Mouse (Mus musculus): ENCODE measurements around the gene Fam126a. TPM values are rescaled to one million over a fixed set of nuclear protein-coding genes. Genes with fewer than 3 reads are reported as not detected.

Fam126a gene
- total RNA-seq, 1 experiment = 10.7 TPM

DNA sequence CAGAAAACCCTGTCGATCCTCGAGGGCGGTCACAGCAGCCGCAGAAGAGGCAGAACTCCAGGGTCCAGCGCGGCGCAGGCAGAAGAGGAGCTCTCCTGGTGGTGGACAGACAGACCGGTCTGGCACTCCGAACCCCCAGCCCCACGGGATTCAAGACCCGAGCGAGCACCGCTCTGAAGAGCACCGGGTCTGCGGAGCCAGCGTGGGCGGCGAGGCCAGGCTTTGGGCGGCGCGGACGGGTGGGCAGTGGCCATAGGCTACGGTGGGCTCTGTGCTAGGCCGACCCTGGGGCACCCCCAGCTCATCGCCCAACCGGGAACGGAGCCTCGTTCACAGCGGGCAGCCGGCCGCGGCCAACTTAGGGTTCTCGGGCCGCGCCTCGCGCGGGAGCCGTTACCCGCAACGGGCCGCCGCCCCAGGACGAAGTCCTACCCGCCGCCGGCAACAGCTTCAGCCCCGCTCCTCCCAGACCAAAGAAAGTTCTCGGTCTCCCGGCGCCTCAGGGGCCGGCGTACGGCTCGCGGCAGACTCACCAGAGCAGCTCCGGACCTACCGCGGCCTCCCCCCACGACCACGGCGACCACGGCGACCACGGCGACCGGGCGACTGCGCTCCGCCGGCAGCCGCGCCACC is 428 bp downstream of the Fam126a start:
- in situ Hi-C loops (cut with MboI; ENCODE audit: low sequenced_read_pairs in 2 of 2, unreplicated experiment in 2 of 2) = no loop called here
- Histone ChIP-seq H3K27ac (ENCODE audit: insufficient read depth, low read depth, low read length, poor library complexity, severe bottlenecking) (no peak overlapping the region), H3K4me1 (ENCODE audit: control insufficient read depth in 2 of 2, insufficient read depth in 2 of 2, low read length in 2 of 2, poor library complexity in 1 of 2) (peaks cover 0 to 2% of the 10 kb centered on the region in 2 experiments; a peak in 1 of 4 replicates), H3K36me3 (ENCODE audit: control insufficient read depth, insufficient read depth, low read length, poor library complexity, severe bottlenecking) (no peaks in the 10 kb centered on the region), H3K4me3 (ENCODE audit: insufficient read depth in 1 of 2, low read depth in 1 of 2, low read length in 2 of 2, poor library complexity in 1 of 2, severe bottlenecking in 1 of 2) (peak overlapping the region; percentile 86 to 91), H3K9ac (ENCODE audit: insufficient read depth, low read depth, low read length, poor library complexity, severe bottlenecking) (peak overlapping the region; percentile 84), H3K9me3 (ENCODE audit: control insufficient read depth, insufficient read depth, low read depth, low read length) (no peaks in the 10 kb centered on the region)
- DNase-seq (ENCODE audit: low read depth, low spot score) = peak; percentile 15
- TF ChIP-seq MAFK (IDR thresholded peaks at IDR 0.05; ENCODE audit: insufficient read depth, low read depth, low read length) = no peak
- no peak for TF ChIP-seq CHD2 (IDR thresholded peaks at IDR 0.05; ENCODE audit: low read depth, low read length)
- TF ChIP-seq ZC3H11A (IDR thresholded peaks at IDR 0.05; ENCODE audit: borderline replicate concordance, low read depth, low read length) = no peak
- no peak for TF ChIP-seq ZNF384 (IDR thresholded peaks at IDR 0.05; ENCODE audit: low read depth, low read length)
- TF ChIP-seq HCFC1 (IDR thresholded peaks at IDR 0.05; ENCODE audit: borderline replicate concordance, insufficient read depth, low read length) = no peak

DNA sequence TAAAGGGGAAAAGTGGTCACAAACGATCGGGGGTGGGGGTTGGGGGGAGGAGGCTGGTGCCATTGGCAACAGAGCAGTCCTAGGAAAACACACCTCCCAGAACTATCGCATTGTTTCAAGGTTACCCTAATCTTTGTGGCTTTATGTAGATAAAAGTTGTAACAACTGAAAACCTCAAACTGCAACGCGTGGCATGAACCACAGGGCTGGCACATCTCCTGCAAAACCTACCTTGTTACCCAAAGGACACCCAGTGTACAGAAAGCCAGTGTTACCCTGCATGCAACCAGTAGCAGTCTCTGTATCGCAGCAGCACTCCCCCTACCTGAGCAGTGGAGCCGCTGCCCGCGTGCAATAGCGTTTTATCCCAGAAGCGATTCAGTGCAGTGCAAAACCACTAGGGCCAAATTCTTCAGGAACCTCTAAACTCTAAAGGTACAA is 1.1 kb downstream of the Fam126a start:
- no peaks in the 10 kb centered on the region for H3K36me3 ChIP-seq (ENCODE audit: control insufficient read depth, insufficient read depth, low read length, poor library complexity, severe bottlenecking)
- TF ChIP-seq HCFC1 (IDR thresholded peaks at IDR 0.05; ENCODE audit: borderline replicate concordance, insufficient read depth, low read length) = no peak
- TF ChIP-seq ZNF384 (IDR thresholded peaks at IDR 0.05; ENCODE audit: low read depth, low read length) = no peak
- H3K9ac ChIP-seq (ENCODE audit: insufficient read depth, low read depth, low read length, poor library complexity, severe bottlenecking) = no peak overlapping the region
- peaks cover 0 to 2% of the 10 kb centered on the region in 2 experiments; a peak in 1 of 4 replicates for H3K4me1 ChIP-seq (ENCODE audit: control insufficient read depth in 2 of 2, insufficient read depth in 2 of 2, low read length in 2 of 2, poor library complexity in 1 of 2)
- in situ Hi-C loops (cut with MboI; ENCODE audit: low sequenced_read_pairs in 2 of 2, unreplicated experiment in 2 of 2) = no loop called here
- peak overlapping the region; percentile 86 to 91; a peak in 3 of 4 replicates for H3K4me3 ChIP-seq (ENCODE audit: insufficient read depth in 1 of 2, low read depth in 1 of 2, low read length in 2 of 2, poor library complexity in 1 of 2, severe bottlenecking in 1 of 2)
- no peak overlapping the region for H3K27ac ChIP-seq (ENCODE audit: insufficient read depth, low read depth, low read length, poor library complexity, severe bottlenecking)
- peak; percentile 19 for DNase-seq (ENCODE audit: low read depth, low spot score)
- no peaks in the 10 kb centered on the region for H3K9me3 ChIP-seq (ENCODE audit: control insufficient read depth, insufficient read depth, low read depth, low read length)

DNA sequence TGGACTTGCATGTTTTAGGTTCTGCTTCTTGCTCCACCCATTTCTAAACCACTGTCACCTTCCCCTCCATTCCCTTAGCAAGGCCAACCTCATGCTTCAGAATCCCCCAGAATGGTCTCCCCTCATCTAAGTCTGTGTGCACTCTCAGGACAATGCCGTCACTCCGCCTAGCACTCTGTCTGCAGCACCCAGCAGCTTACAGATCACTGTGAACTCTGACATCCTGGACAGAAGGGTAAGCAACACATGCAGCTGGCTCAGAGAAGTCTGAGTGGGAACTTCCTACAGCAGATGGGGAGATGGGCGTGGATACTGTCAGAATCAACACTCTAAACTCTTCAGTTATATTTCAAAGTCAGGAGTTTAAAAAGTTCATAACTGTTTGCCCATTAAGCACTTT is 5.5 kb downstream of the Fam126a start:
- in situ Hi-C loops (cut with MboI; ENCODE audit: low sequenced_read_pairs in 2 of 2, unreplicated experiment in 2 of 2) = no loop called here
- no peaks in the 10 kb centered on the region for H3K36me3 ChIP-seq (ENCODE audit: control insufficient read depth, insufficient read depth, low read length, poor library complexity, severe bottlenecking)
- no peaks in the 10 kb centered on the region for H3K9me3 ChIP-seq (ENCODE audit: control insufficient read depth, insufficient read depth, low read depth, low read length)
- no peak for DNase-seq (ENCODE audit: low read depth, low spot score)
- H3K9ac ChIP-seq (ENCODE audit: insufficient read depth, low read depth, low read length, poor library complexity, severe bottlenecking) = no peak overlapping the region
- TF ChIP-seq MAFK (IDR thresholded peaks at IDR 0.05; ENCODE audit: insufficient read depth, low read depth, low read length) (no peak), HCFC1 (IDR thresholded peaks at IDR 0.05; ENCODE audit: borderline replicate concordance, insufficient read depth, low read length) (no peak), ZNF384 (IDR thresholded peaks at IDR 0.05; ENCODE audit: low read depth, low read length) (no peak), CHD2 (IDR thresholded peaks at IDR 0.05; ENCODE audit: low read depth, low read length) (no peak), ZC3H11A (IDR thresholded peaks at IDR 0.05; ENCODE audit: borderline replicate concordance, low read depth, low read length) (no peak)
- H3K4me1 ChIP-seq (ENCODE audit: control insufficient read depth in 2 of 2, insufficient read depth in 2 of 2, low read length in 2 of 2, poor library complexity in 1 of 2) = peaks cover 0 to 7% of the 10 kb centered on the region in 2 experiments; a peak in 2 of 4 replicates
- no peak overlapping the region for H3K27ac ChIP-seq (ENCODE audit: insufficient read depth, low read depth, low read length, poor library complexity, severe bottlenecking)
- no peak overlapping the region for H3K4me3 ChIP-seq (ENCODE audit: insufficient read depth in 1 of 2, low read depth in 1 of 2, low read length in 2 of 2, poor library complexity in 1 of 2, severe bottlenecking in 1 of 2)

DNA sequence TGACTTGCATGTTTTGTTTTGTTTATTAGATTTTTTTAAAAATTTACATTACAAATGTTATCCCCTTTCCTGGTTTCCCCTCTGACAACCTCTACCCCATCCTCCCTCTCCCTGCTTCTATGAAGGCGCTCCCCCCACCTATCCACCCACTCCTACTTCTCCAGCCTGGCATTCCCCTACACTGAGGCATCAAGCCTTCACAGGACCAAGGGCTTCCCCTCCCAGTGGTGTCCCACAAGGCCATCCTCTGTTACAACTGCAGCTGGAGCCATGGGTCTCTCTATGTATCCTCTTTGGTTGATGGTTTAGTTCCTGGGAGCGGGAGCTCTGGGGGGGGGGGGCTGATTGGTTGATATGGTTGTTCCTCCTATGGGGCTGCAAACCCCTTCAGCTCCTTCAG is 7.3 kb downstream of the Fam126a start:
- no peaks in the 10 kb centered on the region for H3K36me3 ChIP-seq (ENCODE audit: control insufficient read depth, insufficient read depth, low read length, poor library complexity, severe bottlenecking)
- TF ChIP-seq CHD2 (IDR thresholded peaks at IDR 0.05; ENCODE audit: low read depth, low read length) = no peak
- TF ChIP-seq HCFC1 (IDR thresholded peaks at IDR 0.05; ENCODE audit: borderline replicate concordance, insufficient read depth, low read length) = no peak
- no peak for TF ChIP-seq ZC3H11A (IDR thresholded peaks at IDR 0.05; ENCODE audit: borderline replicate concordance, low read depth, low read length)
- no peak overlapping the region for H3K9ac ChIP-seq (ENCODE audit: insufficient read depth, low read depth, low read length, poor library complexity, severe bottlenecking)
- in situ Hi-C loops (cut with MboI; ENCODE audit: low sequenced_read_pairs in 2 of 2, unreplicated experiment in 2 of 2) = no loop called here
- H3K4me3 ChIP-seq (ENCODE audit: insufficient read depth in 1 of 2, low read depth in 1 of 2, low read length in 2 of 2, poor library complexity in 1 of 2, severe bottlenecking in 1 of 2) = no peak overlapping the region
- no peak overlapping the region for H3K27ac ChIP-seq (ENCODE audit: insufficient read depth, low read depth, low read length, poor library complexity, severe bottlenecking)
- H3K9me3 ChIP-seq (ENCODE audit: control insufficient read depth, insufficient read depth, low read depth, low read length) = no peaks in the 10 kb centered on the region
- H3K4me1 ChIP-seq (ENCODE audit: control insufficient read depth in 2 of 2, insufficient read depth in 2 of 2, low read length in 2 of 2, poor library complexity in 1 of 2) = peaks cover 0 to 5% of the 10 kb centered on the region in 2 experiments; a peak in 2 of 4 replicates
- no peak for DNase-seq (ENCODE audit: low read depth, low spot score)

DNA sequence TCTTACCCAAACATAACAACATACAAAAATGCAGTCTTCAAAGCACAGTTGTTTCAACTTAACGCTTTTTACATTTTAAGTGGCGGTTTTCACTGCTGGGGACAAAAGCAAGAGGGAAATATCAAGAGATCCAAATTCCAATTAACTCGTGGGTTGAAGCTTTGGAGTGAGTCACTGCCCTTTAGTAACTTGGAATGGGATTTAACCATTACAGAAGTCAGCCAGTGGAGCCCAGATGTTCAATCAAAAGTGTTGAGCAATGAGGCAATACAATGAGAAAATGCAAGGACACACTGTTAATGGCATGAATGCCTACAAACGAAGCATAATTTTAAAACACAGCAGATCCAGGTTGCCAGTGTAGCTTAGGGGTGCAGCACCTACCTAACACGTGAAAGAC is 8.8 kb downstream of the Fam126a start:
- H3K4me1 ChIP-seq (ENCODE audit: control insufficient read depth in 2 of 2, insufficient read depth in 2 of 2, low read length in 2 of 2, poor library complexity in 1 of 2) = peaks cover 0 to 5% of the 10 kb centered on the region in 2 experiments; a peak in 2 of 4 replicates
- no peak overlapping the region for H3K9ac ChIP-seq (ENCODE audit: insufficient read depth, low read depth, low read length, poor library complexity, severe bottlenecking)
- no peak for DNase-seq (ENCODE audit: low read depth, low spot score)
- in situ Hi-C loops (cut with MboI; ENCODE audit: low sequenced_read_pairs in 2 of 2, unreplicated experiment in 2 of 2) = no loop called here
- no peaks in the 10 kb centered on the region for H3K9me3 ChIP-seq (ENCODE audit: control insufficient read depth, insufficient read depth, low read depth, low read length)
- TF ChIP-seq MAFK (IDR thresholded peaks at IDR 0.05; ENCODE audit: insufficient read depth, low read depth, low read length) = no peak
- H3K4me3 ChIP-seq (ENCODE audit: insufficient read depth in 1 of 2, low read depth in 1 of 2, low read length in 2 of 2, poor library complexity in 1 of 2, severe bottlenecking in 1 of 2) = no peak overlapping the region
- no peak overlapping the region for H3K27ac ChIP-seq (ENCODE audit: insufficient read depth, low read depth, low read length, poor library complexity, severe bottlenecking)
- no peaks in the 10 kb centered on the region for H3K36me3 ChIP-seq (ENCODE audit: control insufficient read depth, insufficient read depth, low read length, poor library complexity, severe bottlenecking)
